Mouse (Mus musculus) limb, embryonic 15.5 days (tissue): Measurements from ENCODE around the gene Hhat. TPM values are rescaled to one million over a fixed set of nuclear protein-coding genes. Genes with fewer than 3 reads are reported as not detected.

Experiments used
- ATAC-seq: fragments of 200-750 bp; cut with Nextera tagmentation; 2 replicates; pipeline ENCODE4 v1.8.0; 2017; ENCODE audit warnings: low read depth, moderate TSS enrichment; ENCODE audit not compliant: insufficient number of reproducible peaks, low FRiP score, low TSS enrichment
- H3K27ac ChIP-seq: fragments of 300-500 bp; sonication (generic); 2 replicates; pipeline ENCODE4 v1.5.1; 2015; ENCODE audit warnings: moderate library complexity, mild to moderate bottlenecking, inconsistent platforms
- H3K27me3 ChIP-seq: fragments of 300-500 bp; sonication (generic); 2 replicates; pipeline ENCODE4 v1.6.1; 2015; ENCODE audit warnings: inconsistent platforms
- H3K36me3 ChIP-seq: fragments of 300-500 bp; sonication (generic); 2 replicates; pipeline ENCODE4 v1.6.1; 2015; ENCODE audit warnings: inconsistent platforms
- H3K4me1 ChIP-seq: fragments of 300-500 bp; sonication (generic); 2 replicates; pipeline ENCODE4 v1.6.1; 2015; ENCODE audit warnings: inconsistent platforms
- H3K4me2 ChIP-seq: fragments of 300-500 bp; sonication (generic); 2 replicates; pipeline ENCODE4 v1.6.1; 2015; ENCODE audit warnings: mild to moderate bottlenecking, inconsistent platforms
- H3K4me3 ChIP-seq: fragments of 300-500 bp; sonication (generic); 2 replicates; pipeline ENCODE4 v1.5.1; 2015; ENCODE audit warnings: mild to moderate bottlenecking, inconsistent platforms
- H3K9ac ChIP-seq: fragments of 300-500 bp; sonication (generic); 2 replicates; pipeline ENCODE4 v1.6.1; 2015; ENCODE audit warnings: inconsistent platforms
- H3K9me3 ChIP-seq: fragments of 300-500 bp; sonication (generic); 2 replicates; pipeline ENCODE4 v1.6.1; 2016; ENCODE audit warnings: inconsistent platforms
- WGBS: fragments of 180-500 bp; shearing (Covaris S2); methylation state at CpG from one replicate; pipeline ENCODE4 v1.1.7; 2015; 5-methylcytosine and 5-hydroxymethylcytosine counted together
- polyA plus RNA-seq: library from polyadenylated mRNA; unstranded; fragments of >200 nt; fragmentation: Nextera tagmentation; extraction: Ambion mirVana; gene quantifications from 2 replicates; pipeline ENCODE4 v1.2.1, GENCODE M21; 2015

The Hhat gene
- polyA plus RNA-seq, 1 experiment from 2014 or later: 11.5 TPM

DNA sequence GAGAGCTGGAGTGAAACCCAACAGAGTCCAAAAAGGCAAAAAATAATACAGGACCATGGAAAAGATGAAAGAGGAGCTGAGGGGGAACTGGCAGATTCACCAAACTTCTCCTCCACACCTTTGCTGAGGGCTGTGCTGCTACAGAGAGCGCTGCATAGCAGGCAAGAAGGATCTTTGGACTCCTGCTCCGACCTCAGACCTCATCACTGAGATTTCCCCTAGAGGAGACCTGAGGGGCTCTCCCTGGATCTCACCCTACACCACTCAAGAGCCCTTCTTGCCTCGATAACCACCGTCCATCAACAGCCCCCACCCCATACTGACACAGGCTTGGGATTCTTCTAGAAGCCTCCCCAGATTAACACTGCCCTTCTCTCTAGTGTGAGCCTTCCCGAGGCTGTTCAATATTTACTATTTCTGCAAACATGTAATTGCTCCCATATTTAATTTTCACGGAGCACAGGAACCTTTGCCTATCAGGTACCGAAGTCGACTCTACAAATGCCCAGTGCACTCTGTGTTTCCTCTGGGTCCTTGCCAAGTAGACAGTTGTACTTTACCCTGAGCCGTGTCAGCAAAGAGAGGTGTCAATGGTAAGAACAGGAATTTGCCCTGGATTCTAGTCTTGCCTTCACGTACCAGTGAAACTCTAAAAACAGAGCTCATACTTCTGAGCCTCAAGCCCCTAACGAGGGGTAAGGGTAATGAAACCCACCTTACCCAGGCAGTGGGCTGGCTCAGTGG, 158.9 kb downstream of the Hhat start:
- Histone ChIP-seq H3K4me3 (no peak overlapping the region), H3K9ac (no peak overlapping the region), H3K4me2 (no peak overlapping the region), H3K9me3 (no peaks in the 10 kb centered on the region), H3K4me1 (no peaks in the 10 kb centered on the region), H3K27me3 (no peaks in the 10 kb centered on the region), H3K36me3 (no peaks in the 10 kb centered on the region), H3K27ac (no peak overlapping the region)
- no peak for ATAC-seq
- 69% methylated on average over 11 of the region's 11 CpGs for WGBS

DNA sequence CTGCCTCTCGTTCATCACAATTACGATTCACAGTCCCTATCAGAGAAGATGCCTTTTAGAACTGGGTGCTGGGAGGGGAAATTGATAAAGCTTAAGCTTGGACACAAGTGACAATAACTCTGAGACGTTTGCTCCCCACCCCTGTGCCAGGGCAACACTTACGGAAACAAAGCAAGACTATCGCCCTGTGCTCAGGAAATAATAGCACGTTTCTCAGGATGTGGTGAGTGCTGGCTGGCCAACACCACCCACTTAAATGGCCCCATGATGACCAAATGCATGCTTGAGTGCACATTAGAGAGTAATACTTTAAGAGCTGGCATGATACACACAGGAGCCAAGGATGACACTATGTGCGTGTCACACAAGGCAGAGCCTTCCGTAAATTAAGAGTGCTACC, 164.1 kb downstream of the Hhat start:
- peaks cover 5% of the 10 kb centered on the region; the same call in 1 of the 2 replicates for H3K4me1 ChIP-seq
- 77% methylated on average over 8 of the region's 8 CpGs for WGBS
- ATAC-seq: no peak
- H3K9ac ChIP-seq: no peak overlapping the region
- no peaks in the 10 kb centered on the region for H3K36me3 ChIP-seq
- H3K4me2 ChIP-seq: no peak overlapping the region
- H3K4me3 ChIP-seq: no peak overlapping the region
- H3K27ac ChIP-seq: no peak overlapping the region
- H3K9me3 ChIP-seq: no peaks in the 10 kb centered on the region
- no peaks in the 10 kb centered on the region for H3K27me3 ChIP-seq

DNA sequence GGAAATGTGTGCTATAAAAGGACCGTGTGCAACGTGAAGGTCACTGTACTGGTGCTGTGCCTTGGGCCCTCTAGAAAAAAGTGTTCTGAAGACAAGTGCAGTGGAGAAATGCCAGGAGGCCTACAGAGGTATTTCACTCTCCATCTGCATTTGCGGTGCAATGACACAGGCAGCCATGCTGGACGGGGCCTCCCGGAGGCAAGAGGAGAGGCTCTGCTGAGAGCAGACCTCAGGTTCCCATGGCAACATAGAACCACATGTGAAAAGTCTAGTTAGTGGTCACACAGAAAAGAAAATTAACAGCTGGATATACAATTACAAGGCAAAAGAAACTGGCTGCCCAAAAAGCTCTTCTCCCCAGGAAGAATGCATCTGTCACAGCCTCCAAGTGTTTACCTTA, 166.6 kb downstream of the Hhat start:
- ATAC-seq: no peak
- Histone ChIP-seq H3K27ac (no peak overlapping the region), H3K9ac (no peak overlapping the region), H3K36me3 (no peaks in the 10 kb centered on the region), H3K4me2 (no peak overlapping the region), H3K4me1 (peaks cover 5% of the 10 kb centered on the region; the same call in 1 of the 2 replicates), H3K9me3 (no peaks in the 10 kb centered on the region), H3K4me3 (no peak overlapping the region), H3K27me3 (no peaks in the 10 kb centered on the region)
- 36% methylated on average over 5 of the region's 5 CpGs for WGBS

GRCm38 (mm10) chr1:192603556-192603955, 167.5 kb downstream of the Hhat start:
- WGBS: 35% methylated on average over 7 of the region's 7 CpGs

GRCm38 (mm10) chr1:192601206-192601605, 169.8 kb downstream of the Hhat start:
- Histone ChIP-seq H3K4me2 (no peak overlapping the region), H3K9ac (no peak overlapping the region), H3K9me3 (no peaks in the 10 kb centered on the region), H3K27ac (no peak overlapping the region), H3K36me3 (no peaks in the 10 kb centered on the region), H3K27me3 (no peaks in the 10 kb centered on the region), H3K4me3 (no peak overlapping the region), H3K4me1 (peaks cover 5% of the 10 kb centered on the region; the same call in 1 of the 2 replicates)
- no peak for ATAC-seq
- WGBS: 89% methylated on average over 3 of the region's 3 CpGs

More at GRCm38 (mm10) chr1:192603556-192603955, 167.5 kb downstream of the Hhat start:
- H3K4me2 ChIP-seq: no peak overlapping the region
- H3K9ac ChIP-seq: no peak overlapping the region
- H3K27me3 ChIP-seq: no peaks in the 10 kb centered on the region
- ATAC-seq: no peak
- H3K4me1 ChIP-seq: peaks cover 5% of the 10 kb centered on the region; the same call in 1 of the 2 replicates
- no peak overlapping the region for H3K4me3 ChIP-seq
- H3K27ac ChIP-seq: no peak overlapping the region
- H3K9me3 ChIP-seq: no peaks in the 10 kb centered on the region
- no peaks in the 10 kb centered on the region for H3K36me3 ChIP-seq

DNA sequence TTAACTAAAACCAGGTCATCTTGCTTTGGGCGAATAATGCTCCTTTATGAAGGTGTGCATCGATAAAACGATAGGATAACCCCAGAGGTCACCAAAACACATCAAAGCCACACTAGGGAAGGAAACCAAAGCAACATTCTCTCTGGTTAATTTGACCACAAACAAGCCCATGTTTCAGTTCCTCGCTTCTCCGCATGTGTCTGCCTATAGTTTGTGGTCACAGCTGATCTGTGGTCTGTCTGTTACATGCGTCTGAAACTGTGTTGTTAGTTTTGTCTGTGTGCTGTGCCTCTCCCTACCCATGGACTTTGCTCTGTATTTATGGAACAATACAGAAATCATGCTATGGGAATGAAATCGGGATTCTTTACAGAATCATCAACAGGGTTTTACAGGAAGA, 171.3 kb downstream of the Hhat start:
- Histone ChIP-seq H3K4me2 (no peak overlapping the region), H3K9me3 (no peaks in the 10 kb centered on the region), H3K4me3 (no peak overlapping the region), H3K4me1 (peaks cover 5% of the 10 kb centered on the region; the same call in 1 of the 2 replicates), H3K9ac (no peak overlapping the region), H3K27ac (no peak overlapping the region), H3K36me3 (no peaks in the 10 kb centered on the region), H3K27me3 (no peaks in the 10 kb centered on the region)
- no peak for ATAC-seq
- 77% methylated on average over 7 of the region's 7 CpGs for WGBS

DNA sequence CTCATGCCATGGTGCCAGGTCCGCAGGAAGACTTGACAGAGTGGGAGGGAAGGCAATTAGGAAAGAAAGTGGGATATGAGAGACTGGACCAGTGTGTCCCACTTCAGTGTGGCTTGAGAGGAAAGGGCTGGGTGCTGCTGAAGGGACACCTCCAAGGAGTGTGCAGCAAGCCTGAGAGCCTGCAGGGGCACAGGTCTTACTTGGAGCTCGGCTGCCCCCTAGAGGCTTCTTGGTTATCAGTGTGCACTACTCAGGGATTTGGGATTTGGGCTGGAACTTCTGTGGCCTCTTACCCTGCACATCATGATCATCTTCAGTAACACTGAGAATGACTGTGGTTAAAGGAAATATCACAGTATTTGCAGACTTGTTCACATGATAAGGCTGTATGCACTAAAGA, 172.6 kb downstream of the Hhat start:
- H3K4me1 ChIP-seq: no peaks in the 10 kb centered on the region
- ATAC-seq: no peak
- no peaks in the 10 kb centered on the region for H3K36me3 ChIP-seq
- no peaks in the 10 kb centered on the region for H3K9me3 ChIP-seq
- H3K4me3 ChIP-seq: no peak overlapping the region
- 48% methylated on average over 2 of the region's 2 CpGs for WGBS
- no peak overlapping the region for H3K4me2 ChIP-seq
- no peak overlapping the region for H3K27ac ChIP-seq
- no peak overlapping the region for H3K9ac ChIP-seq
- no peaks in the 10 kb centered on the region for H3K27me3 ChIP-seq

- H3K27ac ChIP-seq: no peak overlapping the region
- no peak for ATAC-seq
- no peaks in the 10 kb centered on the region for H3K27me3 ChIP-seq
- no peaks in the 10 kb centered on the region for H3K4me1 ChIP-seq
- H3K36me3 ChIP-seq: peaks cover 2% of the 10 kb centered on the region; the same call in 1 of the 2 replicates
- no peak overlapping the region for H3K4me3 ChIP-seq
- H3K4me2 ChIP-seq: no peak overlapping the region
- H3K9me3 ChIP-seq: no peaks in the 10 kb centered on the region
- H3K9ac ChIP-seq: no peak overlapping the region
- WGBS: 78% methylated on average over 4 of the region's 4 CpGs
Observed at GRCm38 (mm10) chr1:192595426-192595825, 175.6 kb downstream of the Hhat start.

DNA sequence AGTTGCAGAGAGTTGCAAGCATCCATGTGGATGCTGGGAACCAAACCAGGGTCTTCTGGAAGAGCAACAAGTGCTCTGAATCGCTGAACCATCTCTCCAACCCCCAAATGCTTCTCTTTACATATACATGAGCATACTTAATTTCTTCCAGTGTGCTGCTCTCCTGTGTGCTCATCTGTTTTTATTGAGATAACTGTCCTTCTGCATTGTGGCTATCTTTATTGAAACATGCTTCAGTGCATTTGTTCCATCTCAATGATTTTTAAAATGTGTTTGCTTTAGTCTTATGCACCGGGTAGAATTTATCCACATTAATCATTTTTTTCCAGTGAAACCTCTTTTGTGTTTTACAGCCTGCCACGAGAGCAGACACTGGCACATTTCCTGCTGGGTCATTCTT, 177.5 kb downstream of the Hhat start:
- Histone ChIP-seq H3K4me3 (no peak overlapping the region), H3K36me3 (peaks cover 2% of the 10 kb centered on the region; the same call in 1 of the 2 replicates), H3K27ac (no peak overlapping the region), H3K9me3 (no peaks in the 10 kb centered on the region), H3K27me3 (no peaks in the 10 kb centered on the region), H3K4me1 (no peaks in the 10 kb centered on the region), H3K9ac (no peak overlapping the region), H3K4me2 (no peak overlapping the region)
- ATAC-seq: no peak
- 69% methylated on average over 3 of the region's 3 CpGs for WGBS

GRCm38 (mm10) chr1:192587451-192587850, 183.6 kb downstream of the Hhat start:
- Histone ChIP-seq H3K36me3 (peaks cover 2% of the 10 kb centered on the region; the same call in 1 of the 2 replicates), H3K27ac (0 out of 2 replicates have a peak overlapping the region, but pooled peaks have one; percentile 17), H3K4me1 (0 out of 2 replicates have a peak, but pooled peaks cover 7% of the 10 kb centered on the region), H3K9ac (no peak overlapping the region), H3K4me2 (no peak overlapping the region), H3K4me3 (no peak overlapping the region), H3K27me3 (no peaks in the 10 kb centered on the region), H3K9me3 (no peaks in the 10 kb centered on the region)
- no peak for ATAC-seq
- 75% methylated on average over 9 of the region's 9 CpGs for WGBS

- H3K9ac ChIP-seq: no peak overlapping the region
- 0 out of 2 replicates have a peak, but pooled peaks cover 7% of the 10 kb centered on the region for H3K4me1 ChIP-seq
- ATAC-seq: no peak
- no peak overlapping the region for H3K4me3 ChIP-seq
- H3K4me2 ChIP-seq: no peak overlapping the region
- H3K36me3 ChIP-seq: no peaks in the 10 kb centered on the region
- H3K27me3 ChIP-seq: no peaks in the 10 kb centered on the region
- no peak overlapping the region for H3K27ac ChIP-seq
- no peaks in the 10 kb centered on the region for H3K9me3 ChIP-seq
Observed at GRCm38 (mm10) chr1:192585289-192585688, 185.7 kb downstream of the Hhat start.

DNA sequence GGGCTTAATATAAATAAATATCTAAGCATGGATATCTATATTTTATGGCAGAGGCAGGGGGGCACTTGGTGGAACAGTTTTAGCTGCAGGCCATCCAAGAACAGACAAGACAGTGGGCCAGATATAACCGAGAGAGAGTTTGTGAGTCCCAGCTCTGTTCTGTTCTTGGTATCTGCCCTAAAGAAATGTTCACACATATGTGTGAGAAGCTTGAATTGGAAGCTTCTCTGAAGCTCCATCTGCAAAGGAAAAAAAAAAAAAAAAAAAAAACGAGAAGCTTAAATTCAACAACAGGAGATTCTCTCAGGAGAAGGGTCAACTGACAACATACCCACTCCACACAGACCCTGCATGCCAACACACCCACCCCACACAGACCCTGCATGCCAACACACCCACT, 188.1 kb downstream of the Hhat start:
- no peak overlapping the region for H3K4me3 ChIP-seq
- no peak for ATAC-seq
- no peak overlapping the region for H3K27ac ChIP-seq
- H3K4me2 ChIP-seq: no peak overlapping the region
- 0 out of 2 replicates have a peak, but pooled peaks cover 4% of the 10 kb centered on the region for H3K4me1 ChIP-seq
- no peak overlapping the region for H3K9ac ChIP-seq
- no peaks in the 10 kb centered on the region for H3K27me3 ChIP-seq
- no peaks in the 10 kb centered on the region for H3K36me3 ChIP-seq
- WGBS: 81% methylated on average over 2 of the region's 2 CpGs
- no peaks in the 10 kb centered on the region for H3K9me3 ChIP-seq
